Mouse (Mus musculus) embryo, embryonic 10.5 days (tissue): Measurements from ENCODE around the gene Ak5.
"Not testable (repeated sequence)": the region's sequence is repeated elsewhere in the genome, so short reads cannot be mapped to it uniquely, and the experiment has no call there.

Experiments used
- DNase-seq: peaks from one replicate; pipeline ENCODE4 v3.0.0-alpha.2; 2015; ENCODE audit warnings: low spot score

Ak5 gene

GRCm38 (mm10) chr3:152625061-152625820 is 42.9 kb downstream of the Ak5 start:
- no peak for DNase-seq

- no peak for DNase-seq
Observed at GRCm38 (mm10) chr3:152620534-152620933, 47.6 kb downstream of the Ak5 start.

- DNase-seq, result no peak
Observed at GRCm38 (mm10) chr3:152620058-152620457, 48.1 kb downstream of the Ak5 start.

- no peak for DNase-seq
Observed at GRCm38 (mm10) chr3:152609076-152609475, 59.1 kb downstream of the Ak5 start.

GRCm38 (mm10) chr3:152605849-152606248 is 62.3 kb downstream of the Ak5 start:
- no peak for DNase-seq

- no peak for DNase-seq
Observed at GRCm38 (mm10) chr3:152599679-152600078, 68.5 kb downstream of the Ak5 start.

GRCm38 (mm10) chr3:152596406-152597050 is 71.6 kb downstream of the Ak5 start:
- no peak for DNase-seq

- no peak for DNase-seq
Observed at GRCm38 (mm10) chr3:152592767-152593425, 75.3 kb downstream of the Ak5 start.

GRCm38 (mm10) chr3:152590491-152590890 is 77.7 kb downstream of the Ak5 start:
- DNase-seq, result no peak

- not testable (repeated sequence) for DNase-seq
Observed at GRCm38 (mm10) chr3:152589101-152589500, 79.1 kb downstream of the Ak5 start.

- no peak for DNase-seq
Observed at GRCm38 (mm10) chr3:152587007-152587406, 81.2 kb downstream of the Ak5 start.

GRCm38 (mm10) chr3:152586191-152586590 is 82.0 kb downstream of the Ak5 start:
- no peak for DNase-seq

- no peak for DNase-seq
Observed at GRCm38 (mm10) chr3:152585581-152585980, 82.6 kb downstream of the Ak5 start.

GRCm38 (mm10) chr3:152583033-152583432 is 85.1 kb downstream of the Ak5 start:
- DNase-seq, result no peak

- not testable (repeated sequence) for DNase-seq
Observed at GRCm38 (mm10) chr3:152581853-152582252, 86.3 kb downstream of the Ak5 start.

GRCm38 (mm10) chr3:152579984-152580591 is 88.1 kb downstream of the Ak5 start:
- DNase-seq, result no peak

GRCm38 (mm10) chr3:152578282-152579228 is 89.6 kb downstream of the Ak5 start:
- DNase-seq, result no peak

- no peak for DNase-seq
Observed at GRCm38 (mm10) chr3:152577763-152578162, 90.4 kb downstream of the Ak5 start.

- no peak for DNase-seq
Observed at GRCm38 (mm10) chr3:152577273-152577672, 90.9 kb downstream of the Ak5 start.

GRCm38 (mm10) chr3:152569242-152569605 is 98.9 kb downstream of the Ak5 start:
- DNase-seq, result no peak

GRCm38 (mm10) chr3:152568455-152569241 is 99.5 kb downstream of the Ak5 start:
- peak; percentile 62 for DNase-seq
